In genomic region chr2:30845152-30846070, GRCm38 (mm10) we compare ENCODE assay signal across 9 mouse cellular contexts. TPM values are rescaled to one million over a fixed set of nuclear protein-coding genes. Genes with fewer than 3 reads are reported as not detected.
DNase-seq lines count a peak whose midpoint lies in the region; ATAC-seq and TF ChIP-seq lines count a peak whose summit lies in the region.
"Had no signal": no experiment of that assay in that cellular context is flagged by ENCODE, and none has a peak within 500 bp of the region (broad histone marks: within the 10 kb centered on the region; RNA-seq: fewer than 3 reads in every experiment).

No protein-coding gene starts in this region.

- DNase-seq in heart, adult 2 months = peak; percentile 32 to 51
- DNase-seq in heart, postnatal 25 days (ENCODE audit: low spot score) = no peak
- peak; percentile 31 to 50 for DNase-seq in heart, postnatal 36 days
- DNase-seq in liver, embryonic 14.5 days (ENCODE audit: low read depth in 3 of 3, low spot score in 3 of 3) = no peak
- DNase-seq in thymus, postnatal 10 days (ENCODE audit: low spot score in 2 of 2) = no peak

- TF ChIP-seq EP300 in heart, adult 2 months (IDR thresholded peaks at IDR 0.05; ENCODE audit: insufficient read depth, low read depth, low read length) = no peak
- TF ChIP-seq EP300 in liver, embryonic 14.5 days (IDR thresholded peaks at IDR 0.05; ENCODE audit: low read depth) = no peak

- peak overlapping the region; percentile 51 for H3K4me2 ChIP-seq in liver, embryonic 14.5 days (ENCODE audit: low read depth)

- no peak for TF ChIP-seq POLR2A in heart, adult 2 months (IDR thresholded peaks at IDR 0.05; ENCODE audit: insufficient read depth, low read depth, low read length)
- TF ChIP-seq POLR2A in small intestine, adult 2 months (IDR thresholded peaks at IDR 0.05; ENCODE audit: low read depth, low read length) = no peak

- no peak for ATAC-seq in liver, embryonic 14.5 days (ENCODE audit: insufficient read depth)
- ATAC-seq in CD4-positive, CD25-positive, alpha-beta regulatory T cell, adult 4 months = no peak

- H3K4me1 ChIP-seq in heart, adult 2 months (ENCODE audit: control insufficient read depth, insufficient read depth, low read length) = peaks cover 1% of the 10 kb centered on the region; the same call in 1 of the 2 replicates
- no peaks in the 10 kb centered on the region for H3K4me1 ChIP-seq in brown adipose tissue, adult 24 weeks (ENCODE audit: control insufficient read depth, insufficient read depth, insufficient read length, low read length)
- no peaks in the 10 kb centered on the region; a peak in 1 of 4 replicates for H3K4me1 ChIP-seq in liver, embryonic 14.5 days (replicated peaks; ENCODE audit: control insufficient read depth in 2 of 2, insufficient read depth in 2 of 2, low read length in 1 of 2)
- no peaks in the 10 kb centered on the region for H3K4me1 ChIP-seq in small intestine, adult 2 months (ENCODE audit: control insufficient read depth, insufficient read depth, insufficient read length, low read length)

- H3K79me2 ChIP-seq in heart, adult 2 months (replicated peaks; ENCODE audit: control insufficient read depth, insufficient read depth, low read length) = no peaks in the 10 kb centered on the region

- TF ChIP-seq CTCF in heart, adult 2 months (IDR thresholded peaks at IDR 0.05) = peak; percentile 40
- no peak for TF ChIP-seq CTCF in liver, embryonic 14.5 days (IDR thresholded peaks at IDR 0.05; ENCODE audit: low read depth)
- TF ChIP-seq CTCF in small intestine, adult 2 months (IDR thresholded peaks at IDR 0.05; ENCODE audit: extremely low read depth, insufficient read length, insufficient replicate concordance, low read depth, low read length) = no peak

- WGBS in heart, adult 2 months = 3% methylated on average over 79 of the region's 80 CpGs
- WGBS in liver, embryonic 14.5 days (ENCODE audit: insufficient replicate concordance) = 2% methylated on average over 80 of the region's 80 CpGs
- 3% methylated on average over 72 of the region's 80 CpGs for WGBS in small intestine, adult 2 months

- H3K36me3 ChIP-seq in heart, adult 2 months (ENCODE audit: control insufficient read depth, insufficient read depth, low read length) = no peaks in the 10 kb centered on the region
- H3K36me3 ChIP-seq in liver, embryonic 14.5 days (replicated peaks; ENCODE audit: control insufficient read depth, insufficient read depth, low read depth) = no peaks in the 10 kb centered on the region
- no peaks in the 10 kb centered on the region for H3K36me3 ChIP-seq in small intestine, adult 2 months (ENCODE audit: control insufficient read depth, insufficient read depth, low read length)

- peak overlapping the region; percentile 40 for H3K9ac ChIP-seq in heart, adult 2 months (ENCODE audit: low read depth, low read length)
- no peak overlapping the region for H3K9ac ChIP-seq in liver, embryonic 14.5 days (replicated peaks)

- H3K9me3 ChIP-seq in liver, embryonic 14.5 days (ENCODE audit: control insufficient read depth, low read length) = no peaks in the 10 kb centered on the region

- intact Hi-C loops in heart, adult 2 months (cut with DNase I) = no loop called here
- intact Hi-C loops in heart, postnatal 25 days (cut with DNase I) = no loop called here
- intact Hi-C loops in heart, postnatal 36 days (cut with DNase I) = no loop called here

- no peaks in the 10 kb centered on the region; the same call in 1 of the 2 replicates for H3K27me3 ChIP-seq in heart, adult 2 months (ENCODE audit: control insufficient read depth, insufficient read depth, low read length)
- peaks cover 43% of the 10 kb centered on the region for H3K27me3 ChIP-seq in liver, embryonic 14.5 days (ENCODE audit: control insufficient read depth, insufficient read depth, low read length)
- peaks cover 41% of the 10 kb centered on the region for H3K27me3 ChIP-seq in small intestine, adult 2 months (ENCODE audit: control insufficient read depth, insufficient read depth, low read length)

- H3K27ac ChIP-seq in heart, adult 2 months = no peak overlapping the region
- H3K27ac ChIP-seq in brown adipose tissue, adult 24 weeks (replicated peaks; ENCODE audit: low read depth, low read length) = no peak overlapping the region
- H3K27ac ChIP-seq in liver, embryonic 14.5 days = no peak overlapping the region
- no peak overlapping the region for H3K27ac ChIP-seq in small intestine, adult 2 months (ENCODE audit: insufficient read depth, low read depth, low read length)

- peak overlapping the region; percentile 40 for H3K4me3 ChIP-seq in heart, adult 2 months
- H3K4me3 ChIP-seq in brown adipose tissue, adult 24 weeks (ENCODE audit: insufficient read depth, low read depth, low read length) = peak overlapping the region; percentile 48
- H3K4me3 ChIP-seq in liver, embryonic 14.5 days (ENCODE audit: insufficient read depth in 1 of 2, low read depth in 2 of 2, low read length in 2 of 2) = peak overlapping the region; percentile 21 to 30
- H3K4me3 ChIP-seq in small intestine, adult 2 months (ENCODE audit: low read depth, low read length) = peak overlapping the region; percentile 49

RNA-seq across cellular contexts. Expression of gene Prrx2, which starts 10.6 kb away (rescaled TPM):
- under 1 TPM; 0.75 to 0.84 TPM for total RNA-seq in heart, adult 2 months (2021)
- polyA plus RNA-seq in heart, adult 2 months (2012; rRNA removed) = 1.6 and 2.4 TPM in 2 replicates
- total RNA-seq in heart, postnatal 25 days (2021) = 1 to 10 TPM in 1 of 2 experiments, under 1 TPM in 1; 0.61 to 1.9 TPM
- not detected in 2 replicates for polyA plus RNA-seq in brown adipose tissue, adult 24 weeks (2012; ENCODE audit: insufficient read depth, insufficient read length, missing spikeins)
- total RNA-seq in heart, postnatal 36 days (2021) = 1 to 10 TPM in 1 of 2 experiments, under 1 TPM in 1; 0.41 to 1.1 TPM
- 0.34 and 0.49 TPM in 2 replicates for polyA plus RNA-seq in liver, embryonic 14.5 days (2012; rRNA removed)
- polyA plus RNA-seq in liver, embryonic 14.5 days (2014; fragmentation: Nextera tagmentation; extraction: Ambion mirVana) = 0.09 TPM in 1 of 2 replicates, not detected in the other
- polyA plus RNA-seq in small intestine, adult 2 months (2012; rRNA removed) = 1.8 and 2.6 TPM in 2 replicates
- not detected for polyA plus RNA-seq in CD4-positive, CD25-positive, alpha-beta regulatory T cell, adult 4 months (2017; shearing (Covaris generic))
- total RNA-seq: hematopoietic stem cell, adult 5-6 weeks had no signal

RNA-seq across cellular contexts. Expression of gene Asb6, which starts 15.3 kb away (rescaled TPM):
- 1 to 10 TPM; 7.8 to 8.1 TPM for total RNA-seq in heart, adult 2 months (2021)
- 12.8 and 13.6 TPM in 2 replicates for polyA plus RNA-seq in heart, adult 2 months (2012; rRNA removed)
- 1 to 10 TPM; 9.3 to 9.5 TPM for total RNA-seq in heart, postnatal 25 days (2021)
- 4.3 and 5.6 TPM in 2 replicates for polyA plus RNA-seq in brown adipose tissue, adult 24 weeks (2012; ENCODE audit: insufficient read depth, insufficient read length, missing spikeins)
- total RNA-seq in heart, postnatal 36 days (2021) = 1 to 10 TPM; 7.3 to 8.1 TPM
- polyA plus RNA-seq in liver, embryonic 14.5 days (2012; rRNA removed) = 25.8 and 27.0 TPM in 2 replicates
- polyA plus RNA-seq in liver, embryonic 14.5 days (2014; fragmentation: Nextera tagmentation; extraction: Ambion mirVana) = 25.9 and 26.2 TPM in 2 replicates
- polyA plus RNA-seq in small intestine, adult 2 months (2012; rRNA removed) = 23.5 and 31.7 TPM in 2 replicates
- 10 to 100 TPM; 33.1 to 65.6 TPM for polyA plus RNA-seq in CD4-positive, CD25-positive, alpha-beta regulatory T cell, adult 4 months (2017; shearing (Covaris generic))

RNA-seq across cellular contexts. Expression of gene Ntmt1, which starts 37.8 kb away (rescaled TPM):
- 10 to 100 TPM; 22.0 to 27.3 TPM for total RNA-seq in heart, adult 2 months (2021)
- 27.4 and 30.2 TPM in 2 replicates for polyA plus RNA-seq in heart, adult 2 months (2012; rRNA removed)
- total RNA-seq in heart, postnatal 25 days (2021) = 10 to 100 TPM; 30.6 to 31.1 TPM
- polyA plus RNA-seq in brown adipose tissue, adult 24 weeks (2012; ENCODE audit: insufficient read depth, insufficient read length, missing spikeins) = 14.6 and 22.2 TPM in 2 replicates
- total RNA-seq in heart, postnatal 36 days (2021) = 10 to 100 TPM; 23.4 to 27.8 TPM
- 12.0 and 14.5 TPM in 2 replicates for polyA plus RNA-seq in liver, embryonic 14.5 days (2012; rRNA removed)
- polyA plus RNA-seq in liver, embryonic 14.5 days (2014; fragmentation: Nextera tagmentation; extraction: Ambion mirVana) = 23.3 and 25.6 TPM in 2 replicates
- 14.3 and 23.8 TPM in 2 replicates for polyA plus RNA-seq in small intestine, adult 2 months (2012; rRNA removed)
- polyA plus RNA-seq in CD4-positive, CD25-positive, alpha-beta regulatory T cell, adult 4 months (2017; shearing (Covaris generic)) = 10 to 100 TPM; 30.5 to 44.9 TPM

RNA-seq across cellular contexts. Expression of gene 1700001O22Rik, which starts 42.0 kb away (rescaled TPM):
- 1 to 10 TPM in 1 of 2 experiments, under 1 TPM in 1; 0.52 to 1.3 TPM for total RNA-seq in heart, adult 2 months (2021)
- 0.73 and 1.1 TPM in 2 replicates for polyA plus RNA-seq in heart, adult 2 months (2012; rRNA removed)
- total RNA-seq in heart, postnatal 25 days (2021) = under 1 TPM; 0.26 to 0.70 TPM
- polyA plus RNA-seq in brown adipose tissue, adult 24 weeks (2012; ENCODE audit: insufficient read depth, insufficient read length, missing spikeins) = not detected in 2 replicates
- under 1 TPM; 0.67 to 0.76 TPM for total RNA-seq in heart, postnatal 36 days (2021)
- not detected in 2 replicates for polyA plus RNA-seq in liver, embryonic 14.5 days (2012; rRNA removed)
- not detected in 2 replicates for polyA plus RNA-seq in liver, embryonic 14.5 days (2014; fragmentation: Nextera tagmentation; extraction: Ambion mirVana)
- 0.71 and 1.9 TPM in 2 replicates for polyA plus RNA-seq in small intestine, adult 2 months (2012; rRNA removed)
- polyA plus RNA-seq in CD4-positive, CD25-positive, alpha-beta regulatory T cell, adult 4 months (2017; shearing (Covaris generic)) = under 1 TPM in 1 of 2 experiments, not detected in 1; 0.62 TPM

Comparison
In these comparisons a context has a peak if more than half of its experiments do, and no peak if none do; other contexts are left out.
1. DNase-seq: peak in heart, adult 2 months (2 of 2) and heart, postnatal 36 days (2 of 2); none in heart, postnatal 25 days (single experiment), liver, embryonic 14.5 days (0 of 3) and thymus, postnatal 10 days (0 of 2).
2. Peak in every context shown above with its lines, with median percentiles within 50 percentile points of each other: H3K4me3 ChIP-seq.